Mouse (Mus musculus) small intestine, adult 2 months (tissue): ENCODE measurements around the gene Panx2. TPM values are rescaled to one million over a fixed set of nuclear protein-coding genes. Genes with fewer than 3 reads are reported as not detected.

ENCODE experiments used
- H3K27ac ChIP-seq: fragments of 200-500 bp; 2 replicates; pipeline ENCODE4 v1.5.1; 2012; ENCODE audit warnings: low read depth, low read length, control low read depth, inconsistent platforms; ENCODE audit not compliant: insufficient read depth
- H3K27me3 ChIP-seq: fragments of 200-500 bp; 2 replicates; pipeline ENCODE4 v1.6.1; 2012; ENCODE audit warnings: mild to moderate bottlenecking, moderate library complexity, low read length, inconsistent platforms; ENCODE audit not compliant: control insufficient read depth, insufficient read depth
- H3K36me3 ChIP-seq: fragments of 200-500 bp; 2 replicates; pipeline ENCODE4 v1.6.1; 2012; ENCODE audit warnings: mild to moderate bottlenecking, low read length, control low read depth, inconsistent platforms; ENCODE audit not compliant: control insufficient read depth, insufficient read depth
- H3K4me1 ChIP-seq: fragments of 200-500 bp; 2 replicates; pipeline ENCODE4 v1.6.1; 2012; ENCODE audit warnings: low read length, inconsistent platforms, mixed read lengths; ENCODE audit not compliant: control insufficient read depth, insufficient read depth, insufficient read length
- H3K4me3 ChIP-seq: fragments of 200-500 bp; 2 replicates; pipeline ENCODE4 v1.5.1; 2012; ENCODE audit warnings: low read depth, mild to moderate bottlenecking, control low read depth, inconsistent platforms, low read length, moderate library complexity
- CTCF ChIP-seq: fragments of 200-500 bp; IDR thresholded peaks from 2 replicates; pipeline ENCODE4 v1.5.1; 2012; ENCODE audit warnings: low read depth, mild to moderate bottlenecking, control low read depth, inconsistent platforms, low read length, moderate library complexity, mixed read lengths; ENCODE audit not compliant: insufficient replicate concordance, insufficient read length; ENCODE audit errors: extremely low read depth
- POLR2A ChIP-seq: fragments of 200-500 bp; IDR thresholded peaks from 2 replicates; pipeline ENCODE4 v1.6.1; 2012; ENCODE audit warnings: low read depth, mild to moderate bottlenecking, control low read depth, inconsistent platforms, low read length, moderate library complexity
- WGBS: fragments of 180-500 bp; shearing (Covaris S2); methylation state at CpG from one replicate; pipeline ENCODE4 v1.1.7; 2018; 5-methylcytosine and 5-hydroxymethylcytosine counted together
- polyA plus RNA-seq: library from polyadenylated mRNA; depleted of rRNA; stranded (reverse); fragments of >200 nt; gene quantifications from 2 replicates; pipeline ENCODE4 v1.2.3, GENCODE M21; 2012

Panx2 gene
- polyA plus RNA-seq, 1 experiment = 0.30 TPM

DNA sequence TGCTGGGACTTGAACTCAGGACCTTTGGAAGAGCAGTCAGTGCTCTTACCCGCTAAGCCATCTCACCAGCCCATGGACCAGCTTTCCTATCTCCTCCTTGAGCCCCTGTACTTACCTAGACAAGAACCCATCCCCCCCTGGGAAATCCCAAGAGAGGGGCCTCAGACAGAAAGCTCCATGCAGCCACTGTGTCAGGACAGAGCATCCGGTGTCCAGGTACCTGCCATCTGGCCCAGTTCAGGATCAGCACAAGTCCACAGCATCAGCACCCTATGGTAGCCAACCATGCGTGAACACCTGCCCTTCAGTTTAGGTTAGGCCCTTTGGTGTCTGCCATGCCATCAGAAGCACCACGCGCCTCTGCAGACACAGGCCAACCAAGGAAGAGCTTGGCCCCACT is 5.4 kb downstream of the Panx2 start:
- Histone ChIP-seq H3K4me3 (no peak overlapping the region), H3K27me3 (peaks cover 5% of the 10 kb centered on the region), H3K27ac (no peak overlapping the region), H3K4me1 (peaks cover 27% of the 10 kb centered on the region), H3K36me3 (no peaks in the 10 kb centered on the region)
- no peak for TF ChIP-seq POLR2A
- TF ChIP-seq CTCF = no peak
- WGBS = 93% methylated on average over 5 of the region's 5 CpGs

DNA sequence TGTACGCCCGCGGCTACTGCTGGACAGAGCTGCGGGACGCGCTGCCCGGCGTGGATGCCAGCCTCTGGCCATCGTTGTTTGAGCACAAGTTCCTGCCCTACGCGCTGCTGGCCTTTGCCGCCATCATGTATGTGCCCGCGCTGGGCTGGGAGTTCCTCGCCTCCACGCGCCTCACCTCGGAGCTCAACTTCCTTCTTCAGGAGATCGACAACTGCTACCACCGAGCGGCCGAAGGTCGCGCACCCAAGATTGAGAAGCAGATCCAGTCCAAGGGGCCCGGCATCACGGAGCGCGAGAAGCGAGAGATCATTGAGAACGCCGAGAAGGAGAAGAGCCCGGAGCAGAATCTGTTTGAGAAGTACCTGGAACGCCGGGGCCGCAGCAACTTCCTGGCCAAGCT is 8.1 kb downstream of the Panx2 start:
- no peaks in the 10 kb centered on the region for H3K27me3 ChIP-seq
- no peak for TF ChIP-seq POLR2A
- no peak for TF ChIP-seq CTCF
- peak overlapping the region; percentile 42 for H3K4me3 ChIP-seq
- WGBS = 20% methylated on average over 35 of the region's 35 CpGs
- H3K27ac ChIP-seq = no peak overlapping the region
- H3K36me3 ChIP-seq = no peaks in the 10 kb centered on the region
- peaks cover 25% of the 10 kb centered on the region for H3K4me1 ChIP-seq

DNA sequence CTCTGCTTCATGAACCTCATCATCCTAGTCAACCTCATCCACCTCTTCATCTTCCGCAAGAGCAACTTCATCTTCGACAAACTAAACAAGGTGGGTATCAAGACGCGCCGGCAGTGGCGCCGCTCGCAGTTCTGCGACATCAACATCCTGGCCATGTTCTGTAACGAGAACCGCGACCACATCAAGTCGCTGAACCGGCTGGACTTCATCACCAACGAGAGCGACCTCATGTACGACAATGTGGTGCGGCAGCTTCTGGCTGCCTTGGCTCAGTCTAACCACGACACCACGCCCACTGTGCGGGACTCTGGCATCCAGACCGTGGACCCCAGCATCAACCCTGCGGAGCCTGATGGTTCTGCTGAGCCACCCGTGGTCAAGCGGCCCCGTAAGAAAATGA is 8.7 kb downstream of the Panx2 start:
- Histone ChIP-seq H3K4me1 (peaks cover 25% of the 10 kb centered on the region), H3K27ac (no peak overlapping the region), H3K4me3 (peak overlapping the region; percentile 42), H3K27me3 (no peaks in the 10 kb centered on the region), H3K36me3 (no peaks in the 10 kb centered on the region)
- TF ChIP-seq CTCF = no peak
- WGBS = 37% methylated on average over 26 of the region's 26 CpGs

DNA sequence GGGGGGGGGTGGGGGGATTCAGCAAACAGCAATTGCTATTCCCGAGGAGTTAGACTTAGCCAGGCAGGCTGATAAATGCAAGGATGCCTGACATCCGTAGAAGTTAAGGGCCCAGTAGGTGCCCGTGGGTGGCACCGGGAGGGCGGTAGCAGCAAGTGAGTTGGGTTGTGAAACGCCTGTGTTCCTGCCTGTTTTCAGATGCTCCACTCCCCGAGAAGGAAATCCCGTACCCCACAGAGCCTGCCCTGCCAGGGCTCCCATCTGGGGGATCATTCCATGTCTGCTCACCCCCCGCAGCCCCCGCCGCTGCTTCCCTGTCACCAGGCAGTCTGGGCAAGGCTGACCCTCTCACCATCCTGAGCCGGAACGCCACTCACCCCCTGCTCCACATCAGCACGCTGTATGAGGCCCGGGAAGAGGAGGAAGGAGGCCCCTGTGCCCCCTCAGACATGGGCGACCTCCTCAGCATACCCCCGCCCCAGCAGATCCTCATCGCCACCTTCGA is 9.9 kb downstream of the Panx2 start:
- Histone ChIP-seq H3K27me3 (no peaks in the 10 kb centered on the region), H3K4me3 (no peak overlapping the region), H3K4me1 (peaks cover 21% of the 10 kb centered on the region), H3K27ac (no peak overlapping the region), H3K36me3 (no peaks in the 10 kb centered on the region)
- 87% methylated on average over 18 of the region's 19 CpGs for WGBS
- no peak for TF ChIP-seq CTCF
- no peak for TF ChIP-seq POLR2A

DNA sequence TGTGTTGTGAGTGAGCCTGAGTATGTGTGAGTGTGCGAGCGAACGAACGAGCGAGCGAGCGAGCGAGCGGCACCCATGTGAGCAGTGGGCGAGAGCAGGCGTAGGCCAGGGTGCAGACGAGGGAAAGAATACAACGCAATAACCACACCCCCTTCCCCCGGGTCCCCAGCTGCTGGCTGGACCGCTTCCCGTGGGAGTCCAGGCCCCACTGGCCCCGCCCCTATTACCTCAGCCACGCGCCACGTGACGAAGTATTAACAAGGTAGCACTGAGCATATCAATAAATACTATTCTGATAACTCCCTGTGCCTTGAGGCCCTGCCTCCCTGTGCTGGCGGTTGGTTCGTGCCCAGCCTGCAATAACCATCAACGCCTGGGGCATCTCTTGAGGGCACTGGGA is 11.1 kb downstream of the Panx2 start:
- no peaks in the 10 kb centered on the region for H3K27me3 ChIP-seq
- TF ChIP-seq POLR2A (no peak), CTCF (no peak)

DNA sequence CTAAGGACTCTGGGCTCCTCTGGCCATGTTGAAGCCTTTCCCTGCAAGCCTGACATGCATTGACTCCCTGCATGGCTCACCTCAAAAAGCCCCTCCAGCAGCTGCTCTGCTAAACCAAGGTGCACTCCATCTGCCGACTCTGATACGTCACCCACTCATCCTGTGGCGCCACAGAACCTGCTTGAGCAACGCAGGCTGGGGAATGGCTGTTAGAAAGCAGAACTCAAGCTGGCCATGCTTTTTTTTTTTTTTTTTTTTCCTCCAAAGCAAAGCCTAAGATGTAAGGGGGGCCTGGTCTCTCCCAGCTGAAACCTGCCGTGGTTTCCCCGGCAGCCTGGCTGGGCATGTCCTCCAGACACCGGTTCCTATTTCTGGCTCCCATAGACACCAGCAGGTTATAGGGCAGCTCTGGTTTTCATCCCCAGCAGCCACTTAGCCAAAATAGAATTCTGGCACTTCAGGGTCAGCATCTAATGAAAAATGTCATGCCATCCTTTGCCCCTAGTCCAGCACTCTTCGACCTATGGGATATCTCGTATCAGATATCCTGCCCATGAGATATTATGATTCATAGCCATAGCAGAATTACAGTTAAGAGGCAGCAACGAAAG is 14.6 kb downstream of the Panx2 start:
- Histone ChIP-seq H3K36me3 (no peaks in the 10 kb centered on the region), H3K4me1 (peaks cover 20% of the 10 kb centered on the region), H3K27me3 (no peaks in the 10 kb centered on the region), H3K4me3 (no peak overlapping the region), H3K27ac (no peak overlapping the region)
- WGBS = 77% methylated on average over 10 of the region's 10 CpGs
- TF ChIP-seq POLR2A (no peak), CTCF (no peak)

More for the DNA sequence above, 11.1 kb downstream of the Panx2 start:
- Histone ChIP-seq H3K4me1 (peaks cover 21% of the 10 kb centered on the region), H3K27ac (no peak overlapping the region), H3K36me3 (no peaks in the 10 kb centered on the region), H3K4me3 (peak overlapping the region; percentile 42)
- 26% methylated on average over 24 of the region's 24 CpGs for WGBS

DNA sequence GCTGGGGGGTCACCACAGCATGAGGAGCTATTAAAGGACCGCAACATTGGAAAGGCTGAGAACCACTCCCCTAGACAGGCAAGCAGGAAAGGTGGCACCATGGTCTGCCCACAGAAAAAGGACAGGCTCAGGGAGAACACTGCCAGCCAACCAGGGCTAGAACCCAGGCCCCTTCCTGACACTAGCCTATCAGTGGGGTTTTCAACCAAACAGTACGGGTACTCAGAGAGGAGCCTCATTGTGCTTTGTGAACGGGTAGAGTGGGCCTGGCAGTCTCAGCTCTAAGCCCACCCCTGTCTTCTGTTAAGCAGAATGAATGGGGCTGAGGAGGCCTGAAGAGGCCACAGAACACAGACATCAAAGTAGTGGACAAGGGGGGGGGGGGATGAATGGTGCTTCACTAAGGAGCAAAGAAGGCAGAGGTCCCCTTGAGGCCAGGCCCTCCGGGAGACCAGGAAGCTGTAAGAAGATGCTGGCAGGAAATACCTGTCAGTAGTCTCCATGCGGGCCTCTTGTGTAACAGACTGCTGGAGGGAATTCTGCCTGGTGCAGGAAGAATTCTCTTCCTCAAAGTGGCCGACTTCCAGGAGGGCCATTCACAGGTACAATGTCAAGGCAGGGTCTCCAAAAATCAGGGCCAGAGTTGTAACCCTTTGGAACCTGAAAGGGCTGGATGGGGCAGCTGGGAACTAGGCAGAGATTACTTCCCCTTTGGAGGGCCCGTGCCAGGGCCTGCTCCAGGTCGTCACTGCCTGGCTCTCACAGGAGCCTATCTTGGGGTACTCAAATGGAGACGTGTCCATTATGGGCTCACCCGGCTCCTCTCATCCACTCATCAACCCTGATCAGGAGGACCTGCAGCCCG is 15.3 kb downstream of the Panx2 start, which contains the start of gene Trabd:
Gene Trabd, plus strand, starts transcription at position 512 of the 865 bp plus-strand sequence.
- Histone ChIP-seq H3K4me1 (peaks cover 20% of the 10 kb centered on the region), H3K36me3 (peaks cover 4% of the 10 kb centered on the region; the same call in 1 of the 2 replicates), H3K27ac (peak within 1 kb of the TSS; percentile 82), H3K4me3 (peak within 1 kb of the TSS; percentile 91), H3K27me3 (no peaks in the 10 kb centered on the region)
- WGBS = 23% methylated on average over 11 of the region's 11 CpGs
- TF ChIP-seq CTCF (no peak), POLR2A (no peak)
